Mouse (Mus musculus) WW6 (cell line): Measurements from ENCODE around the gene Il11.
"Not testable (repeated sequence)": the region's sequence is repeated elsewhere in the genome, so short reads cannot be mapped to it uniquely, and the experiment has no call there.

Experiments
- DNase-seq: peaks from one replicate; pipeline ENCODE4 v3.0.0-alpha.2; 2013; ENCODE audit warnings: low read depth, low spot score

The Il11 gene

DNA sequence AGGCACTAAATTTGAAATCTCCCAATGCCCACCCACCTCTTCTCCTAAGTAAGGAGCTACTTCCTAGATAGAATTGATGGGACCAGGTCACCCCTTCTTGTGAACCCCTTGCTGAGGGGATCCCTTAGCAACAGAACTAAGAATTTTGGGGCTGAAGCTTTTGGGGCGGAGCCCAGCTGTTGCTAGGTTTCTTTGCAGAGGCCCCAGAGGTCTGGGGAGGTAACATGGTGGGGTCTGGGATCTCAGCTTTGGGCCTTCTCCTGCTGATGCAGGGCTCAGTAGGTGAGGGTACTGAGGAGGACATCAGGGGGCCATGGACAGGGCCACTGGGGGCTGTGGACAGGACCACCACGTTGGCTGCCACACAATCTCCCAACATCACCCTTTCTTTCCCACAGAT lies at the start of gene Il11, which contains the start of gene Tmem190:
Gene Il11 (minus strand): TSS at position 101 of the 400 bp plus-strand sequence.
Gene Tmem190 (plus strand): TSS at position 179 of the 400 bp plus-strand sequence.
- no peak for DNase-seq

- DNase-seq = no peak
Observed at GRCm38 (mm10) chr7:4830476-4830875, 47.8 kb upstream of the Il11 start.

DNA sequence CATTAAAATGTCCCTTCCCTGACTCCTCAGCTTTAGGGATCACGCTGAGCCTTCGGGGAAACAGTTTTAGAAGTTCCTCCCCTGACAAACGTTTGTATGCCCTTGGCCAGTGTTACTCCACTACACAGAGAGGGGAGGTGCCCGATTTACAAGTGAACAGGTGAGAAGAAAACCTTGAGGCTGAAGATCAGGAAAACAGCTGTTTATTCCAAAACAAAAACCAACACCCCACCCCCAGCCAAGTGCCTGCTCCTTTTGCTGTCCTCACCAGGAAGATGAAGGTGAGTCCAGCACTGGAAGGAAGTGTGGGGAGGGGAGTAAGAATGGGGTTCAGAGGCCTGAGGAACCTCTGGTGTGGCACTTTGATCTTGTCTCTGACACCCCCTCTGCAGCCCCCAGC lies 42.7 kb upstream of the Il11 start:
- no peak for DNase-seq

DNA sequence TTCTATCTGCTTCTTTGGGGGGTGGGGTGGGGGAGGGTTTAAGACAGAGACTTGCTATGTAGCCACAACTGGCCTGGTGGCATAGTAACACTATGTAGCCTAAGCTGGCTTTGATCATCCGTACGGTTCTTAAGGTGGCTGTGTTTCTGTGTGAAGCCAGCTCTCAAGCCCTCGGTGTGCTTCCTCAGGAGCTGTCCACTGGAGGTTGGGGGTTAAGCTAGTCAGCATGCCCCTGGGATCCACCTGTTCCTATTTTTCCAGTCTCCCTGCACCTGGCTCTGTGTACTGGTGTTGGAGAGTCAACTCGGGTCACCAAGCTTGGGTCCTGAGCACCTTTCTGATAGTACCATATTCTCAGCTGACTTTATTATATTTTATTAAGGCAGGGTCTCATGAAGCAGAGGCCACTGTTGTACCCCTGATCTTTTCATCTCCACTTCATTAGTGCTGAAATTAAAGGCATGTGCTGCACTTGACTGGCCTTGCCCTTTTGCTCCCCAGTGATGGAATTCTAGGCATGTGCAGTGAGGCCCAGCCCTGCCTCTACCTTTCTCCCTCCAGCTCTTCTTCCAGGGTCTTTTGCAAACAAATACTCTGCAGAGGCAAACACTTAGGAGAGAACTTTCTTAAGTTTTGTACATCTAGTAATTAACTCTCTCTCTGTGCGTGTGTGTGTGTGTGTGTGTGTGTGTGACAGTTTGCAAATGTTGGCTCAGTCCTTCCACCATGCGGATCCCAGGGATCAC lies 39.7 kb upstream of the Il11 start:
- DNase-seq = no peak

GRCm38 (mm10) chr7:4821690-4822089 lies 39.0 kb upstream of the Il11 start:
- DNase-seq = no peak

DNA sequence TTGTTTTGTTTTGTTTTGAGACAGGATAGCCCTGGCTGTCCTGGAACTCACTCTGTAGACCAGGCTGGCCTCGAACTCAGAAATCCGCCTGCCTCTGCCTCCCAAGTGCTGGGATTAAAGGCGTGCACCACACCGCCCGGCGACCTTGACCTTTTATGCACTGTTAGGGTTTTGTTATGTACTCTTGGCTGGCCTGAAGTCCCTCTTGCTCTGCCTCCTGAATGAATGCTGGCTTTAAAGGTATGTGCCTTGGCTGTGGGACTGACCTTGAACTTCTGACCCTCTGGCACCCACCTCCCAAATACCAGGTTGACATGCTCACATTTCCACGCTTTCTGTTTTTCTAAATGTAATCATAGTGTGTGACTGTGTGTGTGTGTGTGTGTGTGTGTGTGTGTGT lies 38.3 kb upstream of the Il11 start:
- peak; percentile 75 for DNase-seq

- no peak for DNase-seq
Observed at GRCm38 (mm10) chr7:4816559-4816958, 33.9 kb upstream of the Il11 start.

DNA sequence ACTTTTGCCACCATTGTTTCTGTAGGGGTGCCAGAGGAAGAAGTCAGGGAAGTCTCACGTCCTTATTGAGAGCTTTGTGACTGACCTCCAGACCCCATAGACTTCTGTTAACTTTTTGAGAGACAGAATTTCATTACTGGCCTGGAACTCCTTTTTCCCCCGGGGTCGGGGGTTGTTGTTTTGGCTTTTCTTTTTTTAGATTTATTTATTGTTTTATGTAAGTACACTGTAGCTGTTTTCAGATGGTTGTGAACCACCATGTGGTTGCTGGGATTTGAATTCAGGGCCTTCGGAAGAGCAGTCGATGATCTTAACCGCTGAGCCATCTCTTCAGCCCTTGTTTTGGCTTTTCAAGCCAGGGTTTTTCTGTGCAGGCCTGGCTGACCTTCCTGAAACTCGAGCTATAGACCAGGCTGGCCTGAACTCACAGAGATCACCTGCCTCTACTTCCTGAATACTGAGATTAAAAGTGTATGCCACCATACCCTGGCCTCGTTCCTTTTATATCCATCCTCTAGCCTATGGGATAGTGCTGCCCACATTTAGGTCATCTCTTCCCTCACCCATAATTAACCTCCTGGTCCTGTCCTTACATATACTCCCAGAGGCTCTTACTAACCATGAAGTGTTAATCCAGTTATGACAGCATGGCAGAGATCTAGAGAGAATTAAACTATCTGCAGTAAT lies 30.6 kb upstream of the Il11 start:
- no peak for DNase-seq

GRCm38 (mm10) chr7:4812303-4813104 lies 29.8 kb upstream of the Il11 start, which contains the start of gene Ube2s:
Ube2s (minus strand) TSS chr7:4812590.
- DNase-seq = peak; percentile 97

DNA sequence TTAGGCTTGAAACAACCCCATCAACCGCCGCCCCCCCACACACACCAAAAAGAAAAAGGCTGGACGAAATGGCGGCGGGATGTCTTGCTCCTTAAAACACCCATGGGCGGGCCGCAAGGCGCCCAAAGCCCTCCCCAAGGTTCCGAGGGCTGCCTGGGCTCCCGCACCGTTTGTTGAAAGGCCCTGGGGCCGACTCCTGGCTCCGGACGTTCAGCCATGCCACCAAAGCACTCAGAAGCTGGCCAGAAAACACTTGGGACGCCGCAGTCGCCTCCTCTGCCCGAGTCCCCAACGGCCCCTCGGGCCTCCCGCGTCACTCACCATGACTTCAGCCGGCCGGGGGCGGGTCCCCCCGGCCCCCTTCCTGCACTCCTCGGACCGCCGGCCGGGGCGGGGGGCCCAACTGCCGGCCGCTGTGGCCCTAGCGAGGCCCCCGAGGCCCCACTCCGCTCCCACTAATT lies 29.2 kb upstream of the Il11 start:
- DNase-seq = no peak

GRCm38 (mm10) chr7:4811131-4811530 lies 28.5 kb upstream of the Il11 start:
- DNase-seq = not testable (repeated sequence)

- no peak for DNase-seq
Observed at GRCm38 (mm10) chr7:4806716-4807115, 24.1 kb upstream of the Il11 start.

DNA sequence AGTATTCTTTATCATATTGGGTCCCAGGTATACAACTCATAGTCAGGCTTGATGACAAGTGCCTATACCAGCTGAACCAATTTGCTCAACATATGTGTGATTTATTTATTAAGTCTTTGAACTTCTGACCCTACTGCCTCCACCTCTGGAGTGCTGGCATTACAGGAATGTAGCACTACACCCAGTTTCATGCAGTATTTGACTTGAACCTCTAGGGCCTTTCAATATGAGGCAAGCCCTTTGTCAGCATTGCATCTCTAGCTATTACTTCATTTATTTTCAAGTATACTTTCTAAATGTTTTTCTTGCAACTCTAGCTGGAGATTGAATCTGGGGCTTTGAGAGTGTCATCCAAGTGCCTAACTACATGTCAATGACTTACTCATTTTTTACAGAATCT lies 19.6 kb upstream of the Il11 start:
- DNase-seq = no peak

DNA sequence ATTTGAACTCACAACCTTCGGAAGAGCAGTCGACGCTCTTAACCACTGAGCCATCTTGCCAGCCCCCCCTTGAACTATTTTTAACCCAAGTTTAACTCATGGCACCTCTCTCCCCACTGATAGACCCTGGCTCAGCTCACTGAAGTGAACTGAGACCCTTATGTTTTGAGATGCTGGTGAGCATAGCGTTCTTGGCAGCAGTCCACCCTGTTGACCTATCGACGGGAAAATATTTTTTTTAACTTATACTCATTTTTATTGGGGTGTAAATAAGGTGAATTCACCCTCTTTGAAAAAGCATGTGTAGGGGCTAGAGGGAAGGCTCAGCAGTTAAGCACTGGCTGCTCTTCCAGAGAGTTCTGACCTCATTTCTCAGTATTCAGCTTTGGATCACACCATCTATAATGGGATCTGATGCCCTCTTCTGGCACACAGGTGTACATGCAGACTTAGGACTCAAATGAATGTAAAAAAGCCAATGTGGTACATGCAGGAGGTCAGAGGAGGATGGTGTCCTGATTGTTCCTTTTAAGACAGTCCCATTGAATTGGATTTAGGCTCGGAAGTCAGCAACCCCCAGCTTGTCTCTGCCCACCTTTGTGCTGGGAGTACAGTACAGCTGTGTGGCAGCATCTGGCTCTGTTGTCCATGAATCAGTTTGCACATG lies 13.2 kb upstream of the Il11 start:
- DNase-seq = no peak

GRCm38 (mm10) chr7:4794631-4795168 lies 12.0 kb upstream of the Il11 start:
- no peak for DNase-seq

DNA sequence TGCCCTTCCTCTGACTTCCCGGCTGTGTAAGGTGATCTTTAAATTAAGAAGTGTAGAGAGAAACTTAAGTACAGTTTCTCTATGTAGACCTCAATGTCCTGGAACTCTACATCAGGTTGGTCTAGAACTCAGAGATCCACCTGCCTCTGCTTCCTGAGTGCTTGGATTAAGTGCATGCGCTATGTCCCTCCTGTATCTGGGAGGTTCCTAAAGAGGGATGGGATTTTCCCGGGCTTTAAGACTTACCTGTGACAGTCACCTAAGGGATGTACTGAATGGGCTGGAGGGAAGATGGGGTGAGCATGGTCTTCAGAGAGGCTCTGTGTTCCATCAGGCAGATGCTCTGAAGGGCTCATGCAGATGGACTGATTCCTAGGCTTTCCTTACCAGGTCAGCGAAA lies 11.0 kb upstream of the Il11 start:
- DNase-seq = no peak

- not testable (repeated sequence) for DNase-seq
Observed at GRCm38 (mm10) chr7:4793248-4793647, 10.6 kb upstream of the Il11 start.

- peak; percentile 90 for DNase-seq
Observed at GRCm38 (mm10) chr7:4792278-4793212, 9.9 kb upstream of the Il11 start, which contains the start of gene Rpl28. Rpl28 (plus strand) TSS chr7:4792874.

DNA sequence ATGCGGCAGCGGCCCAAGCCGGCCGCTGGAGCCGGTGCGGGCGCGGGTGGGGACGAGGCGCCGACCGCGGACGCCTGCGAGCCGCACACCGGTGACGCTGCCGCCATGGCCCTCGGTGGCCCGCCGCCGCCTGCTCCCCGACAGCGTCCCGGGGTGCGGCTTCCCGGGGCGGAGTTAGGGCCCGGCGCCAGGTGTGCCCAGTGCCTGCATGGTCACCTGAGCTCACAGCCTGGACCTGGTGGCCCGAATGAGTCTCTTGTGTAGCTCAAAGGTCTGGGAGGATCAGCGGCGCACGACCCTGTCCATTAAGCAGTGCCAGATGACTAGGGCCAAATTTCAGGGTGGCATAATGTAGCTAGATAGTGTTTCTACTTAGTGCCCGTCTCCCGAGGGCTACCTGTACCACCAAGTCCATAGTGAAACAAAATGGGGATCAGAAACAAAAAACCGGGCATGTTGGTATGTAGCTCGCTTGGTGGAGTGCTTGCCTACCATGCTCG lies 6.8 kb upstream of the Il11 start, which contains the start of gene Tmem238:
Gene Tmem238 (minus strand): TSS at position 221 of the 500 bp plus-strand sequence.
- DNase-seq = no peak
